Mouse (Mus musculus): ENCODE measurements around the gene Irf5.
"Not testable (repeated sequence)": the region's sequence is repeated elsewhere in the genome, so short reads cannot be mapped to it uniquely, and the experiment has no call there.

Gene Irf5

GRCm38 (mm10) chr6:29527361-29528164 is 1.1 kb downstream of the Irf5 start:
- in situ Hi-C loops (cut with MboI, MseI): no loop called here

GRCm38 (mm10) chr6:29528165-29528505 is 1.7 kb downstream of the Irf5 start:
- in situ Hi-C loops (cut with MboI, MseI): no loop called here

- in situ Hi-C loops (cut with MboI, MseI): no loop called here
These were observed 2.4 kb downstream of the Irf5 start for GRCm38 (mm10) chr6:29528561-29529443.

GRCm38 (mm10) chr6:29529444-29529820 is 3.0 kb downstream of the Irf5 start:
- in situ Hi-C loops (cut with MboI, MseI): no loop called here

GRCm38 (mm10) chr6:29530050-29530449 is 3.6 kb downstream of the Irf5 start:
- in situ Hi-C loops (cut with MboI, MseI): no loop called here

- in situ Hi-C loops (cut with MboI, MseI): no loop called here
These were observed 8.9 kb downstream of the Irf5 start for GRCm38 (mm10) chr6:29535316-29535715.

GRCm38 (mm10) chr6:29536651-29537193 is 10.3 kb downstream of the Irf5 start:
- in situ Hi-C loops (cut with MboI, MseI): no loop called here

DNA sequence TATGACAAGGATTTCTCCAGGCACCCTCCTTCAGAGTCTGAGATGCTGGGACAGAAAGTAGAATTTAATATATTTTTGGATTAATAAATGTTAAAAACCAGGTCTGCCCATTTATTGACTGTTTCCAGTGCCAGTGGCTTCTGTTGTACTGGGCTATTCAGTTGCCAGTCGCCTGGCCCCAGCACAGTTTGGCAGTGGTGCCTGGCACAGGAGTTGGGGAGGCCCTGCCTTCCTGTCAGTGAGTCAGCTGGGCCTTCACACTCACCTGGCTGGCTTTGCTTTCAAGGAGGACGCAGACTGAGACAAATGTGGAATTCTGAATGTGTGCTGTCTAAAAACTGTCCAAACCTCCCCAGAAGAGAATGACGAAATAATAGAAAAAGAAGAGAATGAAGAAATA is 10.8 kb downstream of the Irf5 start:
- in situ Hi-C loops (cut with MboI, MseI): no loop called here

- in situ Hi-C loops (cut with MboI, MseI): no loop called here
These were observed 13.1 kb downstream of the Irf5 start for GRCm38 (mm10) chr6:29539502-29539901.

DNA sequence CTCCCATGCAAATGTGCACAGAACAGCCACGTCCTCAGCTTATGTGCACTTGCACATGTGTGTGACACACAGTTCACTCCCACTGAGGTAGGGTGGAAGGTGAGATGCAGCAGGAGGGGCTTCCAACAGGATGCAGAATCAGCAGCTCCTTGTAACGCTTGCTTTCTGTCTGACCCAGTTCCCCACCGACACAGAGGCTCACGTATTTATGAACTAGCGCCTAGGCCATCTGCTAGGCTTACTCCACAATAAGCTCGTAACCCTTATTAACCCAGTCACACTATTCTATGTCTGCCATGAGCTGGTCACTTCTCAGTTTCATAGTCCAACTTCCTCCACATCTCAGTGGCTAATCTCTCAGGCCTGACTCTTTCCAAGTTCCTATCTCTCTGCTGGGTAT is 13.8 kb downstream of the Irf5 start:
- in situ Hi-C loops (cut with MboI, MseI): no loop called here

DNA sequence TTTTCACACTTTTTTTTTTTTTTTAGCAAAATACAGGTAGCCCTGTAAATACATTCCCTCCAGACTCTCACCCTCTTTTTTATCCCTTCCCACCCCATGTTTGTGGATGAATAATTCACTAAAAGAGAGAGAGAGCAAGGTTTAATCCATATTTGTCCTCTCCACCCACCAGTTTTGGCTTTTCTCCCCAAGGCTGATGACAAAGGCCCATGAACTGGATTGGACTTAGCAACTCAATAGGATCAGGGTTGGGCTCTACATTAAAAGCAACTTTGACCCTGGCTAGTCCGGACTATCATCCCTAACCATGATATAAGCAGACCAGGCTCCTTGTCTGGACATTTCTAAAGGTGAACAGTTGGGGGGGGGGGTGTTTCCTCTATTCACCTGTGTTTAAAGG is 14.5 kb downstream of the Irf5 start:
- in situ Hi-C loops (cut with MboI, MseI): no loop called here

DNA sequence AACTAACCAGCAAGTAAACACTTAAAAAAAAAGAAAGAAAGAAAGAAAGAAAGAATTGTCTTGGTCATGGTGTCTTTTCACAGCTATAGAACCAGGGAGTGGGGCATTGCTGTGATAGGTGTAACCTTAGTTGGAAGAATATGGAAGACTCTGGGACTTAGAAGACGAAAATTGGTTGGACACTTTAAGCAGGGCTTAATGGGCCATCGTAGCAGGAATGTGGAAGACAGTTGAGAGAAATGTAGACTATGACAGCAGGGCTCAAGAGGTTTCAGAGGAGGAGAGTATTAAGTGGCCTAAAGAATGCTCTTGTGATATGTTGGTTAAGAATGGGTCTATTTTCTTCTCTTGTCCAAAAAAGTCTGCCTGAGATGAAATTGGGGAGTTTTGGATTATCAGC is 19.2 kb downstream of the Irf5 start:
- in situ Hi-C loops (cut with MboI, MseI): no loop called here

DNA sequence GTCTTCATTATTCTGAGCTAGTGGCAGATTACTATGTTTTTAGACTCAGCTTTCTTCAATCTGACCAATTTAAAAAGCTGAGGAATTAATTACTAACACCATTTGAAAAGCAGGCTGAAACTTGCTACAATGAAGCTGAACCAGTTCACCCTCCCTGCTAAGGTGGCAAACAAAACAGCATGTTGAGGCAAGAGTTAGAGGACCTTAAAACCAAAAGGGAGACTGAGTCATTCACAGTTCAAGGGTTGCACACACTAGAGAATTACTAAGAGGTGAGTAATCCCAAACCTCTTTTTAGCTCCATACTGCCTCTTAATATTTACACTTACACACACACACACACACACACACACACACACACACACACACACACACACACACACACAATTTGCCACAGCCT is 21.2 kb downstream of the Irf5 start:
- in situ Hi-C loops (cut with MboI, MseI): no loop called here

DNA sequence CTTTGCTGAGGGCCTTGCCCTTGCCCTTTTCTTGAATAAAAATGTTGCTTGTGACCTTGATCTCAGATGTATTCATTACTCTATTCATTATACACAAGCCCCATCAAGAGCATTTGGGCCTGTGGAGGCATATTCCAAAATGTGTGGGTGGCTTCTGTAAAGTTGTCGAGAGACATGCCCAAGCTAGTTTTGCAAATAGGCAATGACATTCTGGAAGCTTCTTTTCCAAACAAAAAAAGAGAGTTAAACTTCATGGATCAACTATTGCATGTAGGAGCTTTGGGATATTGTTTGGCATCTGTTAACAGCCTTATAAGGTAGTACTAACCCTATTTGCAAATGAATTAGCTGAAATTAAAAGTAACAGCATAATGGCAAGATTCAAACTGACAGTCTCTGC is 21.7 kb downstream of the Irf5 start:
- in situ Hi-C loops (cut with MboI, MseI): no loop called here

DNA sequence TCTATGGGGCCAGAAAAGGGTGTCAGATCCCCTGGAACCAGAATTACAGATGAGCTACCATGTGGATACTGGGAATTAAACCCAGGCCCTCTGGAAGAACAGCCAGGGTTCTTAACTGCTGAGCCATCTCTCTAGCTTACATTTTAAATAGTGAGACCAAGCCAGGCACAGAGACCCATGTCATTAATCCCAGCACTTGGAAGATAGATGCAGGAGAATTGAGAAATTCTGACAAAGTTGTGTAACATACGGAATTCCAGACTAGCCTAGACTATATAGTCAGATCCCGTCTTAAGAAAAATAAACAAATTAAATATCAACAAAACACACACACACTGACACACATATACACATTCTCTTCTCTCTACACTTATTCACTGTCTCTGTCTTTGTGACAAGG is 26.1 kb downstream of the Irf5 start:
- in situ Hi-C loops (cut with MboI, MseI): no loop called here

- in situ Hi-C loops (cut with MboI, MseI): no loop called here
These were observed 30.7 kb downstream of the Irf5 start for GRCm38 (mm10) chr6:29557112-29557511.

DNA sequence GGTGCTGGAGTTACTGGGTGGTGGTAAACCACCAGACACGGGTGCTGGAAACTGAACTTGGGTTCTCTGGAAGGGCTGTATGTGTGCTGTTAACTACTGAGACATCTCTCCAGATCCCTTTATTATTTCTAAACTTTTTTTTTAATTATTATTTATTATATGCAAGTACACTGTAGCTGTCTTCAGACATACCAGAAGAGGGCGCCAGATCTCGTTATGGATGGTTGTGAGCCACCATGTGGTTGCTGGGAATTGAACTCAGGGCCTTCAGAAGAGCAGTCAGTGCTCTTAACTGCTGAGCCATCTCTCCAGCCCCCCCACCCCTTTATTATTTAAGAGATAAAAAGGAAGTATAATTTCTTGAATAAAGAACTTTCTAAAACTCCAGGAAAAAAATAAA is 50.0 kb downstream of the Irf5 start:
- in situ Hi-C loops (cut with MboI, MseI): not testable (repeated sequence)

GRCm38 (mm10) chr6:29580770-29581169 is 54.3 kb downstream of the Irf5 start:
- in situ Hi-C loops (cut with MboI, MseI): no loop called here

GRCm38 (mm10) chr6:29581202-29581601 is 54.8 kb downstream of the Irf5 start:
- in situ Hi-C loops (cut with MboI, MseI): no loop called here
